Mouse (Mus musculus): ENCODE measurements around the gene Cabp2.
"Not testable (repeated sequence)": the region's sequence is repeated elsewhere in the genome, so short reads cannot be mapped to it uniquely, and the experiment has no call there.

The Cabp2 gene

GRCm38 (mm10) chr19:4126759-4127495 is 45.5 kb downstream of the Cabp2 start:
- DNase-seq: peak; percentile 46

GRCm38 (mm10) chr19:4129462-4129861 is 48.1 kb downstream of the Cabp2 start:
- DNase-seq: no peak

GRCm38 (mm10) chr19:4130106-4130505 is 48.7 kb downstream of the Cabp2 start:
- DNase-seq: no peak

- peak; percentile 83 for DNase-seq
These were observed 49.7 kb downstream of the Cabp2 start for GRCm38 (mm10) chr19:4131075-4131474.

GRCm38 (mm10) chr19:4131768-4132167 is 50.4 kb downstream of the Cabp2 start:
- peak; percentile 63 for DNase-seq

GRCm38 (mm10) chr19:4134354-4134753 is 53.0 kb downstream of the Cabp2 start:
- no peak for DNase-seq

GRCm38 (mm10) chr19:4135229-4135962 is 54.0 kb downstream of the Cabp2 start:
- not testable (repeated sequence) for DNase-seq

GRCm38 (mm10) chr19:4135963-4136345 is 54.6 kb downstream of the Cabp2 start:
- DNase-seq: not testable (repeated sequence)

- DNase-seq: no peak
These were observed 55.1 kb downstream of the Cabp2 start for GRCm38 (mm10) chr19:4136463-4136862.
